Mouse (Mus musculus) MEL (cell line): ENCODE measurements around the gene Cd209e.

Experiments used
- CHD1 ChIP-seq: IDR thresholded peaks from 2 replicates; pipeline ENCODE4 v1.6.1; 2012; ENCODE audit warnings: low read depth, mild to moderate bottlenecking, inconsistent platforms, low read length, improper control_type of control experiment
- CTCF ChIP-seq, 3 experiments: IDR thresholded peaks in 2 of 3; conservative IDR thresholded peaks in 1 of 3; 2 replicates each; pipeline ENCODE4 v1.5.1; 2011 to 2012; ENCODE audit warnings: low read length in 3 of 3, low read depth in 2 of 3, mild to moderate bottlenecking in 2 of 3, improper control_type of control experiment in 1 of 3, inconsistent platforms in 1 of 3, mixed read lengths in 1 of 3, moderate library complexity in 1 of 3; ENCODE audit not compliant: control insufficient read depth in 1 of 3, insufficient read depth in 1 of 3, poor library complexity in 1 of 3, severe bottlenecking in 1 of 3
- POLR2AphosphoS2 ChIP-seq: IDR thresholded peaks from 2 replicates; pipeline ENCODE4 v1.6.1; 2011; ENCODE audit warnings: low read length, improper control_type of control experiment
- SIN3A ChIP-seq: IDR thresholded peaks from 2 replicates; pipeline ENCODE4 v1.6.1; 2012; ENCODE audit warnings: low read length, improper control_type of control experiment, inconsistent platforms
- UBTF ChIP-seq: IDR thresholded peaks from 2 replicates; pipeline ENCODE4 v1.6.1; 2012; ENCODE audit warnings: low read depth, mild to moderate bottlenecking, inconsistent platforms, low read length, improper control_type of control experiment, moderate library complexity, borderline replicate concordance; ENCODE audit not compliant: insufficient read depth
- ZC3H11A ChIP-seq: IDR thresholded peaks from 2 replicates; pipeline ENCODE4 v1.6.1; 2012; ENCODE audit warnings: low read depth, mild to moderate bottlenecking, inconsistent platforms, low read length, improper control_type of control experiment

DNA sequence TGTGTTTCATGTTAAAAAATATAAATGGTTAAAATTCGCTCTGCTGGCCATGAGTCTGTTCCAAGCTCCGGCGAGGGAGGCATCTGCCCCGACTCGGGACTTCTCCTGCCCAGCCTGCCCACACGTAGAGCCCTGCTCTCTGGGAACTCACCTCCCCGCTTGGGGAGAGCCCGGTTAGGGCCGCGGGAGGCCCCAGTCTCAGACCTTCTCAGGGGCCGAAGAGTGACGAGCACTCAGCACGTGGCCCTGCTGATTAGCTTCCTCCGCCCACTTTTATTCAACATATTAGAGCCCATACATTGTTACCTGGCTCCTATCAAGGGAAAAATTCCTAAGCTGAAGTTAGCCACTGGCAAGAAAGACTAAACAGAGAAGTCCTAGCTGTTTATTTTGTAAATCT lies 51.0 kb downstream of the Cd209e start:
- no peak for TF ChIP-seq ZC3H11A
- TF ChIP-seq POLR2AphosphoS2, result no peak
- no peak for TF ChIP-seq SIN3A
- TF ChIP-seq CHD1, result no peak
- no peak for TF ChIP-seq CTCF (IDR thresholded peaks at IDR 0.05 in 2 of 3, conservative IDR thresholded peaks at IDR 0.05 in 1 of 3; ENCODE audit: control insufficient read depth in 1 of 3, insufficient read depth in 1 of 3, low read depth in 2 of 3, low read length in 3 of 3, poor library complexity in 1 of 3, severe bottlenecking in 1 of 3)
- no peak for TF ChIP-seq UBTF
